Comparison of ENCODE assay signal across 9 mouse cellular contexts in genomic region chr8:121966714-121967448, GRCm38 (mm10). TPM values are rescaled to one million over a fixed set of nuclear protein-coding genes. Genes with fewer than 3 reads are reported as not detected.
DNase-seq lines count a peak whose midpoint lies in the region; ATAC-seq and TF ChIP-seq lines count a peak whose summit lies in the region.
"Had no signal": no experiment of that assay in that cellular context is flagged by ENCODE, and none has a peak within 500 bp of the region (broad histone marks: within the 10 kb centered on the region; RNA-seq: fewer than 3 reads in every experiment).

No protein-coding gene starts in this region.

- DNase-seq in kidney, adult 9 months, result no peak
- DNase-seq in limb, embryonic 10.5 days (ENCODE audit: low spot score), result peak; percentile 41
- peak; percentile 45 for DNase-seq in retina, embryonic 14.5 days (ENCODE audit: low spot score)
- no peak for DNase-seq in layer of hippocampus, adult 11-12 months (ENCODE audit: low spot score)
- DNase-seq in left cerebral cortex, adult 11 months (ENCODE audit: low spot score), result no peak
- no peak for DNase-seq in left cerebral cortex, adult 2 months (ENCODE audit: extremely low spot score in 1 of 2, low spot score in 2 of 2)
- DNase-seq: gastrocnemius, postnatal 10 days had no signal

- 49% methylated on average over 7 of the region's 7 CpGs for WGBS in kidney, embryonic 15.5 days
- 44% methylated on average over 7 of the region's 7 CpGs for WGBS in embryonic facial prominence, embryonic 13.5 days
- WGBS in limb, embryonic 10.5 days, result 52% methylated on average over 7 of the region's 7 CpGs

- H3K27ac ChIP-seq in kidney, embryonic 15.5 days, result no peak overlapping the region
- H3K27ac ChIP-seq in embryonic facial prominence, embryonic 13.5 days, result peak overlapping the region; percentile 72
- H3K27ac ChIP-seq in limb, embryonic 10.5 days, result peak overlapping the region; percentile 75
- no peak overlapping the region for H3K27ac ChIP-seq in left cerebral cortex, adult 2 months

- H3K27me3 ChIP-seq in kidney, embryonic 15.5 days, result no peaks in the 10 kb centered on the region
- no peaks in the 10 kb centered on the region for H3K27me3 ChIP-seq in embryonic facial prominence, embryonic 13.5 days
- H3K27me3 ChIP-seq in limb, embryonic 10.5 days (ENCODE audit: low read depth, poor library complexity, severe bottlenecking), result no peaks in the 10 kb centered on the region

- H3K9ac ChIP-seq in kidney, embryonic 15.5 days, result no peak overlapping the region
- peak overlapping the region; percentile 53 for H3K9ac ChIP-seq in embryonic facial prominence, embryonic 13.5 days

- peak; percentile 54 for ATAC-seq in kidney, embryonic 15.5 days (replicated peaks; ENCODE audit: low FRiP score)
- ATAC-seq in embryonic facial prominence, embryonic 13.5 days (ENCODE audit: insufficient number of reproducible peaks, insufficient read depth, low FRiP score, low TSS enrichment, low read depth), result peak; percentile 21; the same call in 1 of the 2 replicates

- H3K36me3 ChIP-seq in kidney, embryonic 15.5 days, result peaks cover 3% of the 10 kb centered on the region; the same call in 1 of the 2 replicates
- no peaks in the 10 kb centered on the region for H3K36me3 ChIP-seq in embryonic facial prominence, embryonic 13.5 days
- H3K36me3 ChIP-seq in limb, embryonic 10.5 days, result peaks cover 18% of the 10 kb centered on the region

- no peak overlapping the region for H3K4me2 ChIP-seq in kidney, embryonic 15.5 days
- peak overlapping the region; percentile 14 for H3K4me2 ChIP-seq in embryonic facial prominence, embryonic 13.5 days

- peaks cover 37% of the 10 kb centered on the region for H3K4me1 ChIP-seq in kidney, embryonic 15.5 days
- peaks cover 51% of the 10 kb centered on the region for H3K4me1 ChIP-seq in embryonic facial prominence, embryonic 13.5 days
- peaks cover 49% of the 10 kb centered on the region for H3K4me1 ChIP-seq in limb, embryonic 10.5 days

- no peaks in the 10 kb centered on the region for H3K9me3 ChIP-seq in kidney, embryonic 15.5 days (replicated peaks)
- H3K9me3 ChIP-seq in embryonic facial prominence, embryonic 13.5 days, result no peaks in the 10 kb centered on the region
- H3K9me3 ChIP-seq in limb, embryonic 10.5 days (replicated peaks), result no peaks in the 10 kb centered on the region

- H3K4me3 ChIP-seq in kidney, embryonic 15.5 days (replicated peaks), result no peak overlapping the region
- H3K4me3 ChIP-seq in embryonic facial prominence, embryonic 13.5 days, result no peak overlapping the region
- peak overlapping the region; percentile 6 for H3K4me3 ChIP-seq in limb, embryonic 10.5 days
- no peak overlapping the region for H3K4me3 ChIP-seq in left cerebral cortex, adult 2 months

- TF ChIP-seq CTCF in left cerebral cortex, adult 2 months (IDR thresholded peaks at IDR 0.05), result no peak

- intact Hi-C loops in left cerebral cortex, adult 2 months (cut with DNase I), result no loop called here

RNA-seq across cellular contexts. Expression of gene Banp, which starts 17.3 kb away (rescaled TPM):
- polyA plus RNA-seq in kidney, embryonic 15.5 days (2015; fragmentation: Nextera tagmentation; extraction: Ambion mirVana), result 41.2 and 43.3 TPM in 2 replicates
- 42.6 and 49.4 TPM in 2 replicates for polyA plus RNA-seq in embryonic facial prominence, embryonic 13.5 days (2015; fragmentation: Nextera tagmentation; extraction: Ambion mirVana)
- 55.4 and 60.0 TPM in 2 replicates for polyA plus RNA-seq in limb, embryonic 10.5 days (2016; fragmentation: Nextera tagmentation; extraction: Ambion mirVana)
- total RNA-seq in left cerebral cortex, adult 2 months (2021), result 10 to 100 TPM; 31.4 to 62.5 TPM

RNA-seq across cellular contexts. Expression of gene Car5a, which starts 22.2 kb away (rescaled TPM):
- polyA plus RNA-seq in kidney, embryonic 15.5 days (2015; fragmentation: Nextera tagmentation; extraction: Ambion mirVana), result 0.40 TPM in 1 of 2 replicates, not detected in the other
- polyA plus RNA-seq in embryonic facial prominence, embryonic 13.5 days (2015; fragmentation: Nextera tagmentation; extraction: Ambion mirVana), result not detected in 2 replicates
- 0.20 TPM in 1 of 2 replicates, not detected in the other for polyA plus RNA-seq in limb, embryonic 10.5 days (2016; fragmentation: Nextera tagmentation; extraction: Ambion mirVana)
- total RNA-seq in left cerebral cortex, adult 2 months (2021), result not detected
- total RNA-seq: gastrocnemius, postnatal 10 days had no signal

RNA-seq across cellular contexts. Expression of gene Slc7a5, which starts 59.4 kb away (rescaled TPM):
- polyA plus RNA-seq in kidney, embryonic 15.5 days (2015; fragmentation: Nextera tagmentation; extraction: Ambion mirVana), result 16.7 and 19.3 TPM in 2 replicates
- 16.1 and 18.3 TPM in 2 replicates for polyA plus RNA-seq in embryonic facial prominence, embryonic 13.5 days (2015; fragmentation: Nextera tagmentation; extraction: Ambion mirVana)
- 16.8 and 19.3 TPM in 2 replicates for polyA plus RNA-seq in limb, embryonic 10.5 days (2016; fragmentation: Nextera tagmentation; extraction: Ambion mirVana)
- 10 to 100 TPM; 61.5 to 63.2 TPM for total RNA-seq in left cerebral cortex, adult 2 months (2021)

Comparison
In these comparisons a context has a peak if more than half of its experiments do, and no peak if none do; other contexts are left out.
1. H3K27ac ChIP-seq: peak in embryonic facial prominence, embryonic 13.5 days (single experiment) and limb, embryonic 10.5 days (single experiment); none in kidney, embryonic 15.5 days (single experiment) and left cerebral cortex, adult 2 months (single experiment).
2. DNase-seq: peak in limb, embryonic 10.5 days (single experiment) and retina, embryonic 14.5 days (single experiment); none in kidney, adult 9 months (single experiment), layer of hippocampus, adult 11-12 months (single experiment), left cerebral cortex, adult 11 months (single experiment) and left cerebral cortex, adult 2 months (0 of 2).